Mouse (Mus musculus) c-Kit-positive CD71-positive TER-119-negative erythroid progenitor cells, embryonic 14.5 days (primary cell): ENCODE results near the gene Ppig.
A peak's percentile ranks its signal among the peaks of the same experiment; 100 is the strongest.
"Not testable (repeated sequence)": the region's sequence is repeated elsewhere in the genome, so short reads cannot be mapped to it uniquely, and the experiment has no call there.

ENCODE experiments used
- DNase-seq: peaks from one replicate; pipeline ENCODE4 v3.0.0-alpha.2; 2013; ENCODE audit warnings: low read depth

Ppig gene

DNA sequence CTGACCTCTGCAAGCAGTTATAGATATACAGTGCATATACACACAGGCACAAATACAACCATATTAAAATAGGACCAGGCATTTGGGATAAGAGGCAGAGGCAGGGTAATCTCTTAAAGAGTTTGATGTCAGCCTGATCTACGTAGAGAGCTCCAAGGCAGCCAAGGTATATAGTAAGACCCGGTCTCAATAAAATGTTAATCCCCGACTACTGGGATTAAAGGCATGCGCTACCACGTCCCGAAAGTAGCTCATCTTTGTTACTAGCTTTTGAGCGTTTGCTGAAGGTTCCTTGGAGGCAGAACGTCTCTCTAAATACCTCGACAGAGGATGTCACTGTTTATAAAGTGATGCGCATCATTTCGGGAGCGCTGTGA is at the start of gene Ppig:
Ppig (plus strand) TSS at position 273 of the 377 bp plus-strand sequence.
- no peak for DNase-seq

DNA sequence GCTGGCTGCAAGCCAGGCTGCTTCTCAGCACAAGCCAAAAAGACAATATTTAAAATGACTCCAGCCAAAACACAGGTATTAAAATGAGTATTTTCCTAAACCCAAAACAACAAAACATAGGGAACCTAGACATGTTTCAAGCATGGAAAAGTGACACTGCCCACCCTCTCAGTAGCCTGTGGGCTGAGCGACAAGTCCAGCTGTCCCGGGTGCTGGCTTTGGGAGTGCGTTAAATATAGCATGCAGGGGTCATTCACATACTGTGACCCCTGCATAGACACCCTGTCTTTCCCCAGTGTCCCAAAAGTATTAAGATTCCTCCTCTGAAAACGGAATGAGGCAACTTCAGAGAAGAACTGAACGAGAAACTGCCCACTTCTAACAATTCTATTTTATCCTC is 48.6 kb upstream of the Ppig start:
- DNase-seq: no peak

DNA sequence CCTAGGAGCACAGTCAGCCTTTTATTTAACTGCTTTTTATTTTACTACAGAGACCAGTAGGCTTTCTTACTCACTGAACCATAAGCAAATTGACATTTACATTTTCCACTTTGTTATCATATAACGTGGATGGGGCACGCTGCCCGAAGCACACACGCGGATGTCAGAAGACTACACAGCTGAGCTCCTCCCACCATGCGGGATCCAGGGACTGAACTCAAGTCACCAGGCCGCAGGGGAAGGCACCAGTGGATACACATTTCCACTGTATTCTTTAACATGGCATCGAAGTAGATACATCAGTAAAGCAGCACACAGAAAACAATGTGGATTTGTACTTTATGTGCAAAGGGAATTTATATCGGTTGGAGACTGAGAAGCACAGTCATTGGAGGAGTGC is 47.1 kb upstream of the Ppig start:
- no peak for DNase-seq

DNA sequence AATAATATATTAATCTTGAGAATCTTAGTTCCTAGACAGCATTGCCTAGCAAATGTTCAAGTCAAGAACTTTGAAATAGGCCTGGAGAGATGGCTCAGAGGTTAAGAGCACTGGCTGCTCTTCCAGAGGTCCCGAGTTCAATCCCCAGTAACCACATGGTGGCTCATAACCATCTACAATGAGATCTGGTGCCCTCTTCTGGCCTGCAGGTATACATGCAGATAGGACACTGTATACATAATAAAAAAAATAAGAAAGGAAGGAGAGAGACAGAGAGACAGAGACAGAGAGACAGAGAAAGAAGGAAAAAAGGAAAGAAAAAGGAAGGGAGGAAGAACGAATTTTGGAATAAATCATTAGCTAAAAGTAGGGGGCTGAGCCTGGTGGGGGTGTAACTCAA is 45.6 kb upstream of the Ppig start:
- peak; percentile 4 for DNase-seq

DNA sequence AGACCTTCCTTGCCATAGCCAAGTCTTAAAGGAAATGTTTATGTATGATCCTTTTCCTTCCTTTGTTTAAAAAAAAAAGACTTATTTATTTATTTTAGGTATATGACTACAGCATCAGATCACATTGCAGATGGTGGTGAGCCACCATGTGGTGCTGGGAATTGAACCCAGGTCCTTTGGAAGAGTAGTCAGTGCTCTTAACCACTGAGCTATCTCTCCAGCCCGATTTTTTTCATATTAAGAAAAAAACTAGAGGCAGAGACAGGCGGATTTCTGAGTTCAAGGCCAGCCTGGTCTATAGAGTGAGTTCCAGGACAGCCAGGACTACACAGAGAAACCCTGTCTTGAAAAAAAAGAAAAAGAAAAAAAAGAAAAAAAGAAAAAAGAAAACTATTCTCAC is 45.1 kb upstream of the Ppig start:
- not testable (repeated sequence) for DNase-seq

- peak; percentile 20 for DNase-seq
Observed at GRCm38 (mm10) chr2:69679990-69680389, 42.4 kb upstream of the Ppig start.

- no peak for DNase-seq
Observed at GRCm38 (mm10) chr2:69681931-69682330, 40.4 kb upstream of the Ppig start.

- no peak for DNase-seq
Observed at GRCm38 (mm10) chr2:69683036-69683805, 39.1 kb upstream of the Ppig start.

- DNase-seq: no peak
Observed at GRCm38 (mm10) chr2:69684488-69684887, 37.9 kb upstream of the Ppig start.

DNA sequence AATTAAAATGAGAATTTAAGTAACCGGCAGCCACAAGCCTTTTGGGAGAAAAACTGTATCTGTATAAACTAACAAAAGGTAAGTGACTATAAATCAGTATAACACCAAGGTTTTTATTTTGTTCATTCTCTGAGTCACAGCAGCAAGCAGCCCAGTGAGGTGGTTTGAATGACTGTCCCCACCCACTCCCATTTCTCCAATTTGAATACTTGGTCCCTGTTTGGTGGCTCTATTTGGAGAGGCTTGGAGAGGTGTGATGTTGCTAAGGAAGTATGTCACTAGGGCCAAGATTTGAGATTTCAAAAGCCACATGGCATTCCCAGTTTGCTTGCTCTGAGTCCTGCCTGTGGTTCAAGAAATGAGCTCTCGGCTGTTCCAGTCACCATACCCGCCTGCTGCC is 32.1 kb upstream of the Ppig start:
- no peak for DNase-seq

- no peak for DNase-seq
Observed at GRCm38 (mm10) chr2:69690843-69691242, 31.5 kb upstream of the Ppig start.

DNA sequence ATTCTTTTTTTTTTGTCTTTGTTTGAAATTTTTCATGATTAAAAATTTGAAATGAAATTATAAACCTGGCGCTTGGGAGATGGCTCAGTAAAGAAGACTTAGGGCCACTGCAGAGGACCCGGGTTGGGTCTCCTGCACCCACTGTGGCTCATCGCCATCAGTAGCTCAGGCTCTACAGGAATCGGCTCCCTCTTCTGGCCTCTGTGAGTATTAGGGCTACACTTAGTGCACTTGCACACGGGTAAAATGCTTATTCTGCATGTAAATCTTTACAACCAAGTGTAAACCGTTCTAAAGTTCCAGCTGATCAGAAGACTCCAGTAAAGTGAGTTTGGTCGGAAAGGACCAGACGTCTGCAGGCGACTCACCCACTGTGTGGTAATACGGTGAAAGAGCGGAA is 28.8 kb upstream of the Ppig start:
- no peak for DNase-seq

GRCm38 (mm10) chr2:69700446-69700845 is 21.9 kb upstream of the Ppig start:
- no peak for DNase-seq

- DNase-seq: no peak
Observed at GRCm38 (mm10) chr2:69712171-69712570, 10.2 kb upstream of the Ppig start.

- DNase-seq: peak; percentile 88
Observed at GRCm38 (mm10) chr2:69712981-69713625, 9.2 kb upstream of the Ppig start, which contains the start of gene Fastkd1. Gene Fastkd1, minus strand, starts transcription at chr2:69713516.

GRCm38 (mm10) chr2:69713626-69714014 is 8.7 kb upstream of the Ppig start:
- DNase-seq: no peak

GRCm38 (mm10) chr2:69714126-69714525 is 8.2 kb upstream of the Ppig start:
- DNase-seq: no peak

- DNase-seq: no peak
Observed at GRCm38 (mm10) chr2:69716483-69716882, 5.9 kb upstream of the Ppig start.

DNA sequence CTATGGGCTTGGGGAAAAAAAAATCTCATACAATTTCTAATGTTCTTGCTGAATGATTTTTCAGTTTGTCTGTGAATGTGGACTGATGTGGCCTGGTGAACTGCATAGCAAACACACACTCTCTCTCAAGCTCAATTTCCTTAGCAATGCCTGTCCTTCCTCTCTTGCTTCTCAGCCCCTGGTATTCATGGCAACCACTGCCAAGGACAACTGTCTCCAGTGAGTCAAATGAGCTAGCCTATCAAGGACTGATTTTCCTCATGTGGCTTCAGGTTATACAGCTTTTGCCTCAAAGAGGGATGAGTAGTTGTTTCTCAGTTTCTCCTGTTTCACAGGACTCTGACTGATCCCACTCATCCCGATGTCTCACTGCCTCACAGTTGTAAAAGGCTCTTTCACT is 3.2 kb upstream of the Ppig start:
- DNase-seq: no peak

GRCm38 (mm10) chr2:69722650-69723518 is 539 bp downstream of the Ppig start:
- DNase-seq: peak; percentile 88

- DNase-seq: no peak
Observed at GRCm38 (mm10) chr2:69723519-69723825, 1.1 kb downstream of the Ppig start.

DNA sequence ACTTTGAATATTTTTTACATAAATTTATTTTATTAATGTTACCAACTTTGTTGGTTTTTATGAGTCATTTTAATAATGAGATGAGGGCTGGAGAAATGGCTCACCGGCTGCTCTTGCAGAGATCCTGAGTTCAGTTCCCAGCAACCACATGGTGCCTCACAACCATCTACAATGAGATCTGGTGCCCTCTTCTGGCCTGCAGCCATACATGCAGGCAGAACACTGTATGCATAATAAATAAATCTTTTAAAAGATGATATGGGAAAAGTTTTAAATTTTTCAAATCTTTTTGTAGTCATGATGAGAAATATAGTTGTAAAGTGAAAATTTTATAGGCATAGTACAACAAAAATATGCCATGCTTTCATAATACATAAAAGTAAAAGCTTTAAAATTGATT is 22.7 kb downstream of the Ppig start:
- no peak for DNase-seq

DNA sequence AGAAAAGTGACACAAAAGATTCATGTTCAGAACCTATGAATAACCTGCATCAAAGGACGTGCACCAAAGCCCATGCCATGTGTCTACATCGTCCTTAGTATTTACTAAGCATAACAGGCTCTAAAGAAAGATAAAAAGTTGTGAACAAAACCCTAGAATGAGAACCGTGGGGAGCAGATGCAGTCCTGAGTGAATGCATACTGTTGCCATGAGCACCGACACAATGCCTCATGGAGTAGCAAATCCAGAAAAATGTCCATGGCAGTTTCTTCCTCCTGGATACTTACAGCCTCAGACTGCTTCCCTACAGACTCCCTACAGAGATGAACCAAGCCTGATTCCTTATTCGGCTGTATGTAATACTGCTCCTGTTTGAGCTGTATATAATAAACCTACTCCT is 38.6 kb downstream of the Ppig start:
- no peak for DNase-seq
